In the genomic region with DNA sequence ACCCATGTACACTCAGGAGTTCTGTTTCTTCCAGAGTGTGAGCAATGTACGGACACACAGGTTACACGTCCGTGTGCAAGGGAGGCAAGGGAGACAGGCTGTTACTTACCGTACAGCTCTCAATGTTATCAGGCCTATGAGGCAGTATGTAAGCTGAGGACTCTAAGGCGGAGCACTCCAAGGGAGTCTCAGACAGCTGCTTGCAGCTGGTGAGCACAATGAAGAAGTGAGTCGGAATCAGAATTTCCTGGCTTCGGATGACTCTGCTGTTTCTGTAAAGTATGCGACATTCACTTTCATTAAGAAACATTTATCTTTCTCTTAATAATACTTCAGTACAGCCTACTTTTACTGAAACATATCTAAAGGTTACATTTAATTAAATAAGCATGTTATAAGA, we compare ENCODE assay signal across 14 mouse cellular contexts. TPM values are rescaled to one million over a fixed set of nuclear protein-coding genes. Genes with fewer than 3 reads are reported as not detected.
"Had no signal": no experiment of that assay in that cellular context is flagged by ENCODE, and none has a peak within 500 bp of the region (broad histone marks: within the 10 kb centered on the region; RNA-seq: fewer than 3 reads in every experiment).

No protein-coding gene starts in this region.

- ATAC-seq: liver, embryonic 12.5 days; midbrain, embryonic 15.5 days had no signal

- DNase-seq: kidney, adult 18-20 months; kidney, postnatal 25 days; thymus, adult 18-20 months; thymus, postnatal 14 days had no signal

- H3K27ac ChIP-seq: kidney, embryonic 15.5 days; limb, embryonic 15.5 days; liver, embryonic 12.5 days; macrophage; midbrain, embryonic 15.5 days; neural tube, embryonic 12.5 days had no signal

- H3K9ac ChIP-seq: kidney, embryonic 15.5 days; limb, embryonic 15.5 days; liver, embryonic 12.5 days; midbrain, embryonic 15.5 days; neural tube, embryonic 12.5 days had no signal

- H3K27me3 ChIP-seq: kidney, embryonic 15.5 days; limb, embryonic 15.5 days; liver, embryonic 12.5 days; megakaryocyte, embryonic 14.5 days; midbrain, embryonic 15.5 days; neural tube, embryonic 12.5 days had no signal

- H3K4me3 ChIP-seq: kidney, embryonic 15.5 days; limb, embryonic 15.5 days; liver, embryonic 12.5 days; megakaryocyte, embryonic 14.5 days; midbrain, embryonic 15.5 days; neural tube, embryonic 12.5 days had no signal

- H3K9me3 ChIP-seq: kidney, embryonic 15.5 days; limb, embryonic 15.5 days; liver, embryonic 12.5 days; megakaryocyte, embryonic 14.5 days; midbrain, embryonic 15.5 days; neural tube, embryonic 12.5 days had no signal

- H3K36me3 ChIP-seq: kidney, embryonic 15.5 days; limb, embryonic 15.5 days; liver, embryonic 12.5 days; midbrain, embryonic 15.5 days; neural tube, embryonic 12.5 days had no signal

- H3K4me2 ChIP-seq: kidney, embryonic 15.5 days; limb, embryonic 15.5 days; liver, embryonic 12.5 days; midbrain, embryonic 11.5 days; midbrain, embryonic 15.5 days; neural tube, embryonic 12.5 days had no signal

- H3K4me1 ChIP-seq: limb, embryonic 15.5 days; liver, embryonic 12.5 days; midbrain, embryonic 15.5 days; neural tube, embryonic 12.5 days had no signal

RNA-seq across cellular contexts. Expression of a gene that starts 49.9 kb away (rescaled TPM):
- total RNA-seq: monocyte, adult 5-6 weeks; neutrophil, adult 5-6 weeks had no signal
